Mouse (Mus musculus) megakaryocyte-erythroid progenitor cell, adult 5-6 weeks (primary cell): Measurements from ENCODE around the gene Glg1. TPM values are rescaled to one million over a fixed set of nuclear protein-coding genes. Genes with fewer than 3 reads are reported as not detected.

Experiments
- ATAC-seq: replicated peaks from 2 replicates; pipeline ENCODE4 v1.8.0; 2016; ENCODE audit warnings: mild to moderate bottlenecking, inconsistent platforms; ENCODE audit not compliant: severe bottlenecking, poor library complexity, low FRiP score, low TSS enrichment
- total RNA-seq, 2 experiments: library from RNA; stranded (forward) in 1 of 2; stranded (reverse) in 1 of 2; fragments of 200-1000, 215-1000 nt in 1 of 2; fragments of >200 nt in 1 of 2; fragmentation: Nextera tagmentation in 1 of 2; gene quantifications; 2 replicates each; pipeline ENCODE4 v1.2.3; 2014 to 2017

The Glg1 gene
- total RNA-seq, 2 experiments from 2014 or later, result 24.8 to 43.2 TPM

- ATAC-seq, result peak; percentile 9; the same call in 1 of the 2 replicates
Observed at GRCm38 (mm10) chr8:111258010-111258630, 896 bp downstream of the Glg1 start.

- peak; percentile 91 for ATAC-seq
Observed at GRCm38 (mm10) chr8:111252487-111253112, 6.4 kb downstream of the Glg1 start.

- no peak for ATAC-seq
Observed at GRCm38 (mm10) chr8:111250111-111250510, 8.9 kb downstream of the Glg1 start.

GRCm38 (mm10) chr8:111248136-111248535 is 10.9 kb downstream of the Glg1 start:
- ATAC-seq, result no peak

- ATAC-seq, result peak; percentile 57; the same call in 1 of the 2 replicates
Observed at GRCm38 (mm10) chr8:111246864-111247263, 12.2 kb downstream of the Glg1 start.

- no peak for ATAC-seq
Observed at GRCm38 (mm10) chr8:111246287-111246830, 12.7 kb downstream of the Glg1 start.

GRCm38 (mm10) chr8:111237301-111237700 is 21.7 kb downstream of the Glg1 start:
- ATAC-seq, result no peak

GRCm38 (mm10) chr8:111233730-111234129 is 25.3 kb downstream of the Glg1 start:
- ATAC-seq, result no peak

GRCm38 (mm10) chr8:111224153-111224552 is 34.9 kb downstream of the Glg1 start:
- no peak for ATAC-seq

- ATAC-seq, result peak; percentile 96
Observed at GRCm38 (mm10) chr8:111218107-111218506, 40.9 kb downstream of the Glg1 start.

GRCm38 (mm10) chr8:111213406-111213805 is 45.6 kb downstream of the Glg1 start:
- ATAC-seq, result peak; percentile 6; the same call in 1 of the 2 replicates

- ATAC-seq, result no peak
Observed at GRCm38 (mm10) chr8:111211180-111211579, 47.8 kb downstream of the Glg1 start.

GRCm38 (mm10) chr8:111209874-111210273 is 49.1 kb downstream of the Glg1 start:
- 0 out of 2 replicates have a peak, but pooled peaks have one; percentile 19 for ATAC-seq

- ATAC-seq, result no peak
Observed at GRCm38 (mm10) chr8:111206321-111206720, 52.7 kb downstream of the Glg1 start.

- no peak for ATAC-seq
Observed at GRCm38 (mm10) chr8:111205033-111205432, 54.0 kb downstream of the Glg1 start.

- ATAC-seq, result no peak
Observed at GRCm38 (mm10) chr8:111203341-111203740, 55.7 kb downstream of the Glg1 start.

- no peak for ATAC-seq
Observed at GRCm38 (mm10) chr8:111197966-111198365, 61.0 kb downstream of the Glg1 start.

- no peak for ATAC-seq
Observed at GRCm38 (mm10) chr8:111196181-111196580, 62.8 kb downstream of the Glg1 start.

GRCm38 (mm10) chr8:111188594-111189211 is 70.3 kb downstream of the Glg1 start:
- ATAC-seq, result peak; percentile 91

- ATAC-seq, result no peak
Observed at GRCm38 (mm10) chr8:111187470-111187869, 71.5 kb downstream of the Glg1 start.
